Mouse (Mus musculus) T-cell, adult 2 months (primary cell): ENCODE measurements around the gene Fzr1.

ENCODE experiments used
- DNase-seq: peaks from one replicate; pipeline ENCODE4 v3.0.0; 2022; ENCODE audit warnings: low spot score

Fzr1 gene

GRCm38 (mm10) chr10:81382039-81382438 lies 3.7 kb upstream of the Fzr1 start:
- no peak for DNase-seq

- DNase-seq = no peak
Observed at GRCm38 (mm10) chr10:81379809-81380378, 1.6 kb upstream of the Fzr1 start.

DNA sequence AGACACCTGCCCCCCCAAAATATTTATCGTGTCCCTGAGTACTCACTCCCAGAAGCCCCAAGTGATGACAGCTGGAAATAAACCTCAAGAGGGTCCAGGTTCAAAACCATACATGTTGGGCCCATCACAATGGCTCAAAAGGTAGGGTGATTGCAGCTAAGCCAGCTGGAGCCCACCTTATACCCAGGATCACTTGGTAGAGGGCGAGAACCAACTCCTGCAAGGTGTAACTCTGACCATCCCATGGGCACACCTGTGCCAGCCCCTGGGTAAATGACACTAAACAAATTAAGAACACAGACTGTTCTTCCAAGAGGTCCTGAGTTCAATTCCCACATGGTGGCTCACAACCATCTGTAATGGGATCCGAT lies 852 bp upstream of the Fzr1 start:
- no peak for DNase-seq

- DNase-seq = peak; percentile 100
Observed at GRCm38 (mm10) chr10:81378553-81379182, 352 bp upstream of the Fzr1 start.

DNA sequence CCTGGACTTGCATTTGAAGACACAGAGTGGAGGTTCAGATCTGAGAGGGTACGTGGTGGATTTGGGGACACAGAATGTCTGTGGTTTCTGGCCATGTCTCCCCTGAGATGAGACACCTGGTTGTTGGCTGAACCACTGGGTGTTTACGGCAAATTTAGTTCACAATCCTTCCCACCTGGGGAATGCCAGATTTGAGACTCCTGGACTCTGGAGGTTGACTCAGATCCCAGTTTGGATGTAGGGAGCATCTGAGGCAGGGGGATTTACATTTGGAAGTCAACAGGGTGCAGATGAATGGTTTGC lies 1.0 kb downstream of the Fzr1 start:
- DNase-seq = no peak

DNA sequence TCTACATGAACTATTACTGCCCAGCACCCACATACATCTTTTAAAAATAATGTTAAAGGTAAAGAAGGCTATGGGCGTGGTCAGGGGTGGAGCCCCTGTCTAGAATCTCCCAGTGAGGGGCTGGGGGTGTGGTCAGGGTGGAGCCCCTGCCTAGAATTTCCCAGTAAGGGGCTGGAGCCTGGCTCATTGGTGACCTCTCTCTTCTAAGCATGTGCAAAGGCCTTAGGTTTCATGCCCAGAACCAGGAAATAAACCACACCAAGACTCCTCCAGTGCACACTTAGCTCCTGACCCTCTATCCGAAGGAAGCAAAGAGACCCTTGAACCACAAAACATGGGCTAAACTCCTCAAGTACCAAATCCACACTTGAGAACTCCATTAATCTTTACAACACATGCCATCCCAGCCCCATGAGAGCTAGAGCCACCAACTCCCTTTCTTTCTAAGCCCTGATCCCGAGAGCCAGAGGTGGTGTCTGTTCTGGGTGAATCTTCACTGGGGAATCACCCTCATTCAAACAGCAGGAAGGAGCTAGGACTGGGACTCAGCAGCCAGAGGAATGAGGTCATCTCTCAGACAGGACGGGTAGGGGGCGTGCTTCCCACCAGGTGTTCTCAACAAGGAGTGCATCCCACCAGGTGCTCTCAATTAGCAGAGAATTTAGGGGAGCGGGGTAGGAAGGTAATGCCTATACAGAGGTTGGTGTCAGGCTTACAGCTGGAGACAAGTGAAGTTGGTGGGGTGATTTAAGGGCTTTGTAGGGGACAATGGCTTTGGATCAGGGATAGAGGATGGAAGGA lies 1.6 kb downstream of the Fzr1 start:
- no peak for DNase-seq

DNA sequence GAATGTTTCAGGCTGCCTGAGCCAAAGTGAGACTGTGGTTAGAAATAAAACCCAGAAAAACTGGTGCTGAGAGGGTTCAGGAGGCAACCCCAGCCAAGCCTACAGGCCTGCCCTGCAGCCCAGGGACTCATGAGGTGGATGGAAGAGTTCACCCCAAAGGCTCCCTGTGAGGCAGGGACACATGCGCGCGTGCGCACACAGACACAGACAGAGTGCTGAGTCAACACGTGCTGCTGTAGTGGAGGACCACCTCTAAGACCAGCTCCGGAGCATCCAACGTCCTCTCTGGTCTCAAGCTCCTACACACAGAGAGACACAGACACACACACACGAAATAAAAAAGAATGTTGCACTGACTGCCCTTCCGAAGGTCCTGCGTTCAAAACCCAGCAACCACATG lies 3.0 kb downstream of the Fzr1 start:
- no peak for DNase-seq

DNA sequence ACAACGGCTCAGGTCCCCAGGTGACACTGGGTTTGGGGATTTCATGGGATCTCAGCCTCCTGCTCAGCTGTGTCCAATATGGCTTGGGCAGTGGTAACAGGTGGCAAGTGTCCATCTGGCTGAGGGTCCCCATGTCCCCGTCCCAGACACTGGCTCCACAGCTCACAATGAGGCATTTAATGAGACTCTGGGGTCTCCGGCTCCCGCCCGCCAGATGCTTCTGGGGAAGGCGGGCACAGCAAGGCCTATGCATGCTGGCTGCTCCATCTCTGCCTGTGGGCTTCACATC lies 11.2 kb downstream of the Fzr1 start:
- DNase-seq = no peak

- no peak for DNase-seq
Observed at GRCm38 (mm10) chr10:81366477-81367206, 11.7 kb downstream of the Fzr1 start.

GRCm38 (mm10) chr10:81365672-81366476 lies 12.4 kb downstream of the Fzr1 start, which contains the start of gene 4930404N11Rik:
4930404N11Rik (minus strand) TSS chr10:81365816.
- no peak for DNase-seq

DNA sequence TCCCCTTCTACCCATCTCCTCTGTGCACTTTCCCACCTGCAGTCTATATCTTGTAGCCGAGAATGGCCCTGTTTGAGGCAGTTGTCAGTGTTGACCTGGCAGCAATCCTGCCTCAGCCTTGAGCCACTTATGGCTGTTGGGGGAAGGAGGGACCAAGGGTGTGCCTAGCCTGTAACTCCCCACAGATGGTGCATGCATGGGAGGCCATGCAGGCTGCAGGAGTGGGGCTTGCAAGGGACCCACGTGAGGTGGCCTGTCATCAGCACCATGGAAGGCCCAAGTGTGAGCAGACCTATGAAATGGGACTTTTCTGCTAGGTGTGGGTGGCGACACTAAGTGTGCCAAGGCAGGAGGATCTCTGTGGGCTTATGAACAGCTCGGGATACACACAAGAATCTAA lies 13.2 kb downstream of the Fzr1 start:
- DNase-seq = no peak

DNA sequence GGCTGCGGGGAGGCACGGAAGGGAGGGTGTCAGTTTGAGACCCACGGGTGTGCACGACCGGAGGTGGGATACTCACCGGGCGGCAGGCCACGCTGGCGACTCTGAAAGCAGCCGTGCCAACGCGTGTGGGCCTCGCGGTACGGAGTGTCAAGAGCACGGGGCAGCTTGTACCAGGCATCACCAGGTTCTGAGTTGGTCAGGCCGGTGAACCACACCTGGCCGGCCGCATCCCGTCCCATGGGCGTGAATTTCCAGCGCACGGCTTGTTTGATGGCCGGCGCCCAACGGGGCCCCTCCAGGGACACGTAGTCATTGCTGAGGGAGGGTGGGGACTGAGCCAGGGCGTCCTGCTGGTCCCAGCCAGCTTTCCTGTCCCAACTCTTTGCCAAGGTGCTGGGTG lies 13.7 kb downstream of the Fzr1 start:
- DNase-seq = no peak

DNA sequence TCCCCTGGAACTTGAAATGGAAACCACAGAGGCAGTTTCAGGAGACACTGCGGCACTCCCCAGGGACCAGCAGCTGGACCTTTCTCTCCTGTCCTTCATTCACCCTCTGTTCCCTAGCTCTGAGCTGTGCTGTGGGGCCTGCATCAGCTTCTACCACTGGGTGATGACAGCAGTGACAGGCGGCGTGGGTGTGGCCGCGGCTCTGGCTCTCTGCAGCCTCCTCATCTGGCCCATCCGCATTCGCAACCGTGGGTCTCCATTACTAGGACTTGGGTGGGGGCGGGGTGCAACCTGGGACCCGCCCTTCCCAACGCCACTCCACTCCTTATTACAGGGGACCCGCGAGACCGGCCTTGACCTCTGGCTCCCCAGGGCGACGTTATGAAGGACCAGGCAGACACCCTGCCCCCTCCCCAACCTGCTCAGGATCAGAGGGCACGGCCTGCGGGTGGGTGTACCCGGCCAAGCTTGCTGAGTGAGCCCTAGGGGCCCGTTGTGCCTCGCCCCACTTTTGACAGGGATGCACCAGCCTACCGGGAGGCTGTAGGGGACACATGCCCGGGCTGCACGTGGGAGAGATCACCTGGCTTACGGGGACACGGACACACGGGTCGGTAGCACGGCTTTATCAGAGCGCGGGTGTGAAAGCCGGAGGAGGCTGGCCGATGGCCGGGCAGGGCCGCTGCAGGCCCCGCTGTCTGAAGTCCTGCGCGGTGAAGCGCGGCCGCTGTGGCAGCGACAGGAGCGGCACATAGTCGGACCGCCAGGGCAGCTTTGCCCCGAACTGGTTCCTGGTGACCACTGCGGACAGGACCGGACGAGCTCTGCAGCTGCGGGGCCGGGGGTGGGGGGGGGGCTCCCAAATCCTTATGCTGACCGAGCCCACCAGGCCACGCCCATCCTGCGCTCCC lies 14.6 kb downstream of the Fzr1 start:
- DNase-seq = no peak

DNA sequence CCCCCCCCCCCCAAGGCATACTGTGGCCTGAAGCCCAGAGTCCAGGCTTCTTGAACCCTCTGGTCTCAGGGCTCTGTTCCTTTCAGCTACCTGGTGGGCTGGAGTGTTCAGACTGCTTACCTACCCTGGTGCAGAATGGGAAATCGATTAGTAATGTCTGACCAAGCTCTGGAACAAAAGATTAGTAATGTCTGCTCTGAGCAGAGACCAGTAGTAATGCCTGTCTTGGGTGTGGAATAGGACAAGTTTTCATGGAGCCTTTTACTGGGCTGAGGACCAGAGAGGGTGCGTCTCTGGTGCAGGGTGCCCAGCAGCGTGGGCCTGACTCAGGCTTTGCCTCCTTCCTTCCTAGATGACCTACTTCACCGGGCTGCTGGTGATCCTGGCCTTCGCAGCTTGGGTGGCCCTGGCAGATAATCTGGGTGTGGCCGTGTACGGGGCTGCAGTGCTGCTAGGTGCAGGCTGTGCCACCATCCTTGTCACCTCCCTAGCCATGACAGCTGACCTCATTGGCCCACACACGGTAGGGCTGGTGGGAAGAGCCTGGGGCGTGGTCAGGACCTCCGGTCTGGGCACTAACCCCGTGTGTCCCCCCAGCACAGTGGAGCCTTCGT lies 15.9 kb downstream of the Fzr1 start:
- DNase-seq = no peak

GRCm38 (mm10) chr10:81360721-81361120 lies 17.6 kb downstream of the Fzr1 start:
- no peak for DNase-seq

- DNase-seq = no peak
Observed at GRCm38 (mm10) chr10:81358841-81359240, 19.5 kb downstream of the Fzr1 start.

DNA sequence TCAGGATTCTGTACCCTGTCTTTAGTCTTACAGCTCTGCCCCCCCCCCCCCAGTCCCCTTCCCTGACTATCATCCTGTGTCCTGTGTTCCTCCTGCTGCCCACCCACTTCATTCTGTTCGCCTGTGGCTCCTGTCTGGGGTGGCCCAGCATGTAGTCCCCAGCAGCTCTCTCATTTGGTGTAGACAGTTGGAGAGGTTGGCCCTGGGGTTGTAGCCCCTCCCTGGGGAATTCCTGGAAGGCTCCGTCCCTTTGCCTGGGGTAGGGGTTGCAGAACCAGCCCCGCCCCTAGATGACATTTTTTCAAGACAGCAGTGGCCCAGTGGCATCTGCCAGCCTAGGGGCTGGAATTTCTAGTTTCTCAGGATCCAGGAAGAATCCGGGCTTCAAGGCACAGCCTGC lies 20.1 kb downstream of the Fzr1 start:
- no peak for DNase-seq

- peak; percentile 87 for DNase-seq
Observed at GRCm38 (mm10) chr10:81356991-81357844, 21.1 kb downstream of the Fzr1 start, which contains the start of gene Mfsd12. Mfsd12 (plus strand) TSS chr10:81357491.

DNA sequence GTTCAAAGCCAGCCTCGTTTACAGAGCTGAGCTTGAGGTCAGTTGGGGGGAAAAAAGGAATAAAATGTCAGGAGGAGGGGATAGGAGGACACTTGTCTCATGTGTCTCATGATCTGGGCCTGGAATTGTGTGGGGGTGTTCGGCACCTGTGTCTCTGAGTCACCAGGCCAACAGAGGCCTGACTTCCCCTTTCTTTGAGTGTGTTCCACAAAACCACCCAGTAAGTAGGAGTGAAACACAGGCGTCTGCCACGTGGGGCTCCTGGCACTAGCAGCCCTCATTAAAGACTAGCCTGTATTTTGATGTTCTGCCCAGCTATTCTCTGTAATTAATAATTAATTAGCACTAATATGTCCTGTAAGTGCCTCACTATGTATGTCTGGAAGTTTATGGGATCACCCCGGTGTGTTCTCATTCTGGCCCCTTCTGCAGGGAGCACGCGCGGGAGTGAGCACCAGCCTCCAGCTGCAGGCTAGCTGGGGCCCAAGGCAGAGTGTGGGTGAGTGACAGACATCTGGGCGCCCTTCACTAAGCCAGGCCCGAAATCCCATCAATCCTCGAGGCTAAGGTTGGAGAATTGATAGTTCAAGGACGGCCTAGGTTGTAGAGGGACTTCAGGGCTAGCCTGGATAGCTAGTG lies 21.8 kb downstream of the Fzr1 start:
- DNase-seq = no peak
